Mouse (Mus musculus) midbrain, embryonic 13.5 days (tissue): ENCODE data around the gene Pptc7. TPM values are rescaled to one million over a fixed set of nuclear protein-coding genes. Genes with fewer than 3 reads are reported as not detected.
"Not testable (repeated sequence)": the region's sequence is repeated elsewhere in the genome, so short reads cannot be mapped to it uniquely, and the experiment has no call there.

ENCODE experiments used
- ATAC-seq: fragments of 200-750 bp; cut with Nextera tagmentation; 2 replicates; pipeline ENCODE4 v1.8.0; 2017; ENCODE audit warnings: mild to moderate bottlenecking, moderate TSS enrichment, moderate library complexity
- H3K27ac ChIP-seq: fragments of 300-500 bp; sonication (generic); 2 replicates; pipeline ENCODE4 v1.5.1; 2015; ENCODE audit warnings: inconsistent platforms, mild to moderate bottlenecking, moderate library complexity
- H3K27me3 ChIP-seq: fragments of 300-500 bp; sonication (generic); 2 replicates; pipeline ENCODE4 v1.6.1; 2015; ENCODE audit warnings: mild to moderate bottlenecking, inconsistent platforms
- H3K36me3 ChIP-seq: fragments of 300-500 bp; sonication (generic); 2 replicates; pipeline ENCODE4 v1.6.1; 2015; ENCODE audit warnings: mild to moderate bottlenecking, inconsistent platforms
- H3K4me1 ChIP-seq: fragments of 300-500 bp; sonication (generic); replicated peaks from 2 replicates; pipeline ENCODE4 v1.6.1; 2015; ENCODE audit warnings: inconsistent platforms
- H3K4me2 ChIP-seq: fragments of 300-500 bp; sonication (generic); replicated peaks from 2 replicates; pipeline ENCODE4 v1.6.1; 2015; ENCODE audit warnings: moderate library complexity, mild to moderate bottlenecking, inconsistent platforms
- H3K4me3 ChIP-seq: fragments of 300-500 bp; sonication (generic); replicated peaks from 2 replicates; pipeline ENCODE4 v1.5.1; 2015; ENCODE audit warnings: mild to moderate bottlenecking, inconsistent platforms
- H3K9ac ChIP-seq: fragments of 300-500 bp; sonication (generic); replicated peaks from 2 replicates; pipeline ENCODE4 v1.6.1; 2015; ENCODE audit warnings: mild to moderate bottlenecking, inconsistent platforms
- H3K9me3 ChIP-seq: fragments of 300-500 bp; sonication (generic); 2 replicates; pipeline ENCODE4 v1.6.1; 2016; ENCODE audit warnings: mild to moderate bottlenecking, inconsistent platforms
- WGBS: fragments of 180-500 bp; shearing (Covaris S2); methylation state at CpG from one replicate; pipeline ENCODE4 v1.1.7; 2015; 5-methylcytosine and 5-hydroxymethylcytosine counted together
- polyA plus RNA-seq: library from polyadenylated mRNA; unstranded; fragments of >200 nt; fragmentation: Nextera tagmentation; extraction: Ambion mirVana; gene quantifications from 2 replicates; pipeline ENCODE4 v1.2.1, GENCODE M21; 2015

Pptc7 gene
- polyA plus RNA-seq, 1 experiment from 2014 or later: 9.1 TPM

GRCm38 (mm10) chr5:122310699-122311098 is 26.5 kb downstream of the Pptc7 start:
- H3K36me3 ChIP-seq: peaks cover 63% of the 10 kb centered on the region
- H3K9ac ChIP-seq: no peak overlapping the region
- peaks cover 5% of the 10 kb centered on the region for H3K4me1 ChIP-seq
- peak overlapping the region; percentile 35; the same call in 1 of the 2 replicates for H3K27ac ChIP-seq
- 85% methylated on average over 8 of the region's 8 CpGs for WGBS
- no peaks in the 10 kb centered on the region for H3K27me3 ChIP-seq
- no peak for ATAC-seq
- H3K4me3 ChIP-seq: no peak overlapping the region
- no peaks in the 10 kb centered on the region for H3K9me3 ChIP-seq
- no peak overlapping the region for H3K4me2 ChIP-seq

GRCm38 (mm10) chr5:122311692-122312091 is 27.5 kb downstream of the Pptc7 start:
- H3K4me3 ChIP-seq: no peak overlapping the region
- H3K9ac ChIP-seq: 0 out of 2 replicates have a peak overlapping the region, but pooled peaks have one; percentile 23
- no peak overlapping the region for H3K4me2 ChIP-seq
- H3K4me1 ChIP-seq: peaks cover 5% of the 10 kb centered on the region
- 46% methylated on average over 7 of the region's 7 CpGs for WGBS
- no peaks in the 10 kb centered on the region for H3K9me3 ChIP-seq
- peaks cover 65% of the 10 kb centered on the region for H3K36me3 ChIP-seq
- no peaks in the 10 kb centered on the region for H3K27me3 ChIP-seq
- peak overlapping the region; percentile 39; the same call in 1 of the 2 replicates for H3K27ac ChIP-seq
- no peak for ATAC-seq

GRCm38 (mm10) chr5:122312346-122312745 is 28.2 kb downstream of the Pptc7 start:
- Histone ChIP-seq H3K4me3 (no peak overlapping the region), H3K9me3 (no peaks in the 10 kb centered on the region), H3K36me3 (peaks cover 71% of the 10 kb centered on the region), H3K27ac (no peak overlapping the region), H3K4me1 (peaks cover 5% of the 10 kb centered on the region), H3K4me2 (no peak overlapping the region), H3K9ac (no peak overlapping the region), H3K27me3 (no peaks in the 10 kb centered on the region)
- 84% methylated on average over 4 of the region's 4 CpGs for WGBS
- ATAC-seq: no peak

GRCm38 (mm10) chr5:122312942-122313684 is 28.9 kb downstream of the Pptc7 start:
- WGBS: 93% methylated on average over 17 of the region's 17 CpGs
- ATAC-seq: no peak
- Histone ChIP-seq H3K27ac (no peak overlapping the region), H3K9me3 (no peaks in the 10 kb centered on the region), H3K36me3 (peaks cover 71% of the 10 kb centered on the region), H3K4me3 (no peak overlapping the region), H3K9ac (no peak overlapping the region), H3K27me3 (no peaks in the 10 kb centered on the region), H3K4me2 (no peak overlapping the region), H3K4me1 (peaks cover 5% of the 10 kb centered on the region)

- no peak overlapping the region for H3K27ac ChIP-seq
- no peaks in the 10 kb centered on the region for H3K9me3 ChIP-seq
- no peaks in the 10 kb centered on the region for H3K27me3 ChIP-seq
- H3K36me3 ChIP-seq: peaks cover 69% of the 10 kb centered on the region
- 77% methylated on average over 20 of the region's 20 CpGs for WGBS
- no peak overlapping the region for H3K4me3 ChIP-seq
- peaks cover 5% of the 10 kb centered on the region for H3K4me1 ChIP-seq
- H3K9ac ChIP-seq: no peak overlapping the region
- no peak for ATAC-seq
- H3K4me2 ChIP-seq: no peak overlapping the region
Observed at GRCm38 (mm10) chr5:122314966-122315667, 31.0 kb downstream of the Pptc7 start.

GRCm38 (mm10) chr5:122317329-122318045 is 33.3 kb downstream of the Pptc7 start:
- no peaks in the 10 kb centered on the region for H3K4me1 ChIP-seq
- no peaks in the 10 kb centered on the region for H3K27me3 ChIP-seq
- WGBS: 87% methylated on average over 11 of the region's 11 CpGs
- H3K4me2 ChIP-seq: no peak overlapping the region
- no peak for ATAC-seq
- no peak overlapping the region for H3K9ac ChIP-seq
- no peak overlapping the region for H3K4me3 ChIP-seq
- peaks cover 70% of the 10 kb centered on the region for H3K36me3 ChIP-seq
- H3K27ac ChIP-seq: no peak overlapping the region
- no peaks in the 10 kb centered on the region for H3K9me3 ChIP-seq

GRCm38 (mm10) chr5:122318100-122318499 is 33.9 kb downstream of the Pptc7 start:
- peaks cover 64% of the 10 kb centered on the region for H3K36me3 ChIP-seq
- H3K9ac ChIP-seq: no peak overlapping the region
- WGBS: 71% methylated on average over 3 of the region's 3 CpGs
- no peaks in the 10 kb centered on the region for H3K4me1 ChIP-seq
- no peak overlapping the region for H3K4me3 ChIP-seq
- H3K27ac ChIP-seq: no peak overlapping the region
- no peaks in the 10 kb centered on the region for H3K9me3 ChIP-seq
- no peaks in the 10 kb centered on the region for H3K27me3 ChIP-seq
- ATAC-seq: no peak
- no peak overlapping the region for H3K4me2 ChIP-seq

GRCm38 (mm10) chr5:122318976-122319375 is 34.8 kb downstream of the Pptc7 start:
- H3K9ac ChIP-seq, H3K4me3 ChIP-seq, H3K27ac ChIP-seq, H3K27me3 ChIP-seq, H3K4me2 ChIP-seq, H3K9me3 ChIP-seq, ATAC-seq, H3K4me1 ChIP-seq: not testable (repeated sequence)
- 71% methylated on average over 3 of the region's 3 CpGs for WGBS
- peaks cover 55% of the 10 kb centered on the region for H3K36me3 ChIP-seq

GRCm38 (mm10) chr5:122319474-122320204 is 35.5 kb downstream of the Pptc7 start:
- Histone ChIP-seq H3K9ac (no peak overlapping the region), H3K4me3 (no peak overlapping the region), H3K4me1 (no peaks in the 10 kb centered on the region), H3K4me2 (no peak overlapping the region), H3K27ac (no peak overlapping the region), H3K36me3 (peaks cover 53% of the 10 kb centered on the region), H3K9me3 (no peaks in the 10 kb centered on the region), H3K27me3 (no peaks in the 10 kb centered on the region)
- no peak for ATAC-seq
- WGBS: 85% methylated on average over 14 of the region's 14 CpGs

- WGBS: 87% methylated on average over 12 of the region's 12 CpGs
- Histone ChIP-seq H3K4me2 (no peak overlapping the region), H3K27me3 (no peaks in the 10 kb centered on the region), H3K9ac (no peak overlapping the region), H3K27ac (no peak overlapping the region), H3K4me1 (no peaks in the 10 kb centered on the region), H3K4me3 (no peak overlapping the region), H3K36me3 (peaks cover 54% of the 10 kb centered on the region), H3K9me3 (no peaks in the 10 kb centered on the region)
- no peak for ATAC-seq
Observed at GRCm38 (mm10) chr5:122320205-122320781, 36.1 kb downstream of the Pptc7 start.

GRCm38 (mm10) chr5:122323523-122323922 is 39.4 kb downstream of the Pptc7 start:
- Histone ChIP-seq H3K27ac (no peak overlapping the region), H3K4me1 (no peaks in the 10 kb centered on the region), H3K9ac (no peak overlapping the region), H3K9me3 (no peaks in the 10 kb centered on the region), H3K27me3 (no peaks in the 10 kb centered on the region), H3K4me3 (no peak overlapping the region), H3K4me2 (no peak overlapping the region), H3K36me3 (peaks cover 60% of the 10 kb centered on the region)
- 56% methylated on average over 8 of the region's 8 CpGs for WGBS
- ATAC-seq: no peak
